Mouse (Mus musculus) kidney, postnatal 10 days (tissue): ENCODE data around the gene Cdca8.
"Not testable (repeated sequence)": the region's sequence is repeated elsewhere in the genome, so short reads cannot be mapped to it uniquely, and the experiment has no call there.

Experiments used
- DNase-seq: peaks from one replicate; pipeline ENCODE4 v3.0.0; 2021; ENCODE audit warnings: mixed read lengths

Cdca8 gene

GRCm38 (mm10) chr4:124939211-124939610 lies at the start of gene Cdca8:
Gene Cdca8, minus strand, starts transcription at chr4:124939311.
- DNase-seq = not testable (repeated sequence)

DNA sequence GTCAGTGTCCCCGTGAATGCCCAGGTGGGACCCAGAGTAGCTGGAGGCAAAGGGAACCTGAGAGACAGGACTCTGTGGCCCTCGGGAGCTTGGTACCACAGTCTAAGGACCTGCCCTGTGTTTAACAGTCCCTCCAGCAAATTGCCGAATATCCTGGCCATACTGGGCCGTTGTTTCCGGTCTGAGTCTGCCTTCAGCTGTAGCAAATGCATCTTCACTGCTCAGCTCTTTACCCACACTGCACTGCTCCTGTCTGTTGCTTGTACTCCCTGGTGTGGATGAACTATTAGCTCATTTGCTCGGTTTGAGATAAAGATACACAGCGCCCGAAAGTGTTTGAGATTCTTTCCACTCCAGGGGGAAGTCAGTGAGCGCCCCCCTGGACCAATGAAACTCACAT lies 49.3 kb upstream of the Cdca8 start:
- DNase-seq = no peak

- no peak for DNase-seq
Observed at GRCm38 (mm10) chr4:124987711-124988097, 48.6 kb upstream of the Cdca8 start.

DNA sequence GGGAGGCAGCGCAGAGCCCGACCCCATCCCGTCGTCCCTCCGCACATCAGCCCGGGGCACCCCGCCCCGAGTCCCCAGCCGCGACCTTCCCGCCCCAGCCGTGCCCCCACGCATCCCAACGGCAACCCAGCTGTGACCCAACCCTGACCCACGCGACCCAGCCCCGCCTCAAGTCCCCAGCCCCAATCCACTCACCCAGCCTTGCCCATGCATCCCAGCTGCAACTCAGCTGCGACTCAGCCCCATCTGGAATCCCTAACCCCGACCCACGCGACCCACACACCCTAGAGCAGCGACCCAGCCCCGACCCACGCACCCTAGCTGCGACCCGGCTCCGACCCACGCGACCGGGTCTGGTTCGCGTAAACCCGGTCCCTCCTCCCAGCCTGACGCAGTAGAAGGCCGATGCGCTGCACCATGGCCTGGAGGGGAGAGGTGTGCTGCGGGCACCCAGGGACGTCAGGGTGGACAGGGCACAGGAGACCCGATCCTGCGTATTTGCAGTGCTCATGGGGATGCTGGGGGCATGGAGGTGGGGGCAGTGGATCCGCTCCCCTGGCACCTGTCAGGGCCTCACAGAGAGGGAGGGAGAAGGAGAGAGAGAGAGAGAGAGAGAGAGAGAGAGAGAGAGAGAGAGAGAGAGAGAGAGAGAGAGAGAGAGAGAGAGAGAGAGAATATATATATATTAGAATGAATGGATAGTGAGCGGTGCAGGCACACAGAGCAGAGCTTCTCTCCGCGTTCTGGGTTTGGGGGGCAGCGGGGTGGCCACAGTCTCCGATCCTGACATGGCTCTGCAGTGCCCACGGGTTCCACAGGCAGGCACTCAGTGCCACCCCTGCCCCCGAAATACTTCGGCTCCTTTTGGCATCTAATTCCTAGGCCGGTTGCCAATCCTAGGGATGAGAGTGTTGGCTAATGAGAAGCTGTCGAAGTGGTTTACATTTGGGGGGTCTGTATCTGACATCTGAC lies 47.9 kb upstream of the Cdca8 start:
- no peak for DNase-seq

- peak; percentile 60 for DNase-seq
Observed at GRCm38 (mm10) chr4:124985671-124986602, 46.8 kb upstream of the Cdca8 start, which contains the start of gene Rspo1. Gene Rspo1, plus strand, starts transcription at chr4:124986430.

- DNase-seq = no peak
Observed at GRCm38 (mm10) chr4:124984871-124985670, 46.0 kb upstream of the Cdca8 start.

- no peak for DNase-seq
Observed at GRCm38 (mm10) chr4:124983893-124984526, 44.9 kb upstream of the Cdca8 start.

GRCm38 (mm10) chr4:124978201-124978600 lies 39.1 kb upstream of the Cdca8 start:
- peak; percentile 66 for DNase-seq

- no peak for DNase-seq
Observed at GRCm38 (mm10) chr4:124973296-124973695, 34.2 kb upstream of the Cdca8 start.

GRCm38 (mm10) chr4:124972316-124972715 lies 33.2 kb upstream of the Cdca8 start:
- DNase-seq = no peak

- no peak for DNase-seq
Observed at GRCm38 (mm10) chr4:124971094-124971493, 32.0 kb upstream of the Cdca8 start.

GRCm38 (mm10) chr4:124970677-124971076 lies 31.6 kb upstream of the Cdca8 start:
- no peak for DNase-seq

DNA sequence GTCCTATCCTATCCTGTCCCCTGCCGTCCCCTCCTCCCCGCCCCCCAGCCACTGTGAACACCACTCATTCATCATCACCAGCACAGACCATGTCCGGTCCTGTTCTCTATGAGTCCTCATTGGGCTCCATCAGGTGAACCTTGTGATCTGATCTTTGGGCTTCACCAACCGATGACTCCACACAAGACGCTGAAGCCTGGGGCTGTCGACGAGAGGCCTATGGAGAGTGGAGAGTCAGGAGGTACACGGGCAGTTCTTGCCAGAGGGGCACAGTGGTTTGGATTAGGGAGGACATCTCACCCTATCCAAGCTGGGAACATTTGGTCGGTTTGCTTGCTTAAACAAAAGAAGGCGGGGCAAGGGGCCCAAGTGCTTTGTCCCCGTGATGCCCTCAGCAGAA lies 31.1 kb upstream of the Cdca8 start:
- no peak for DNase-seq

DNA sequence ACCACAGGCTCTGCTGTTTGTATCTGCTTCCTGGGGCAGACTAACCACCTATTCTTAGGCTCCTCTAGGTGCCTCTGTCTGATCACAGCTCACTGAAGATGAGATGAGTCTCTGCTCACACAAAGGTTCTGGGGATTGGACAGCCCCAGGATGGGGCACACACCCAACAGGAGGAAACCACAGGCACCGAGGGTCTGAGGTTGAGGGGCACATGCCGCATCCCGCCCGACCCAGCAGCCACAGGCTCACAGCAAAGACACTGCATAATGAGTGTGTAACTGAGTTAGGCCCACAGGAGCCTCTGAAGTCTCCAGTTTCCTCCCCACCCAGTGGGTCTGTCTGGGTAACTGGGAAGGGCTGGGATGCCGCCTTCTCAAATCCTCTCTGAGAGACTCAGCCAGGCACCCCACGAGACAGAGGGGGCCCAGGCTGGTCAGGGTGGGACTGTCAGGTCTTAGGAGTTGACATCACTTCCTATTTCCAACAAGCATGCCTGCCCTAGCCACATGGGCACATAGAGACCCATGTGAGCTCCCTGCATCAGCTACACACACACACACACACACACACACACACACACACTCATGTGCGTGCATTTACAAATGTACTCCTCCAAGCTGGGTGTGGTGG lies 30.2 kb upstream of the Cdca8 start:
- no peak for DNase-seq

DNA sequence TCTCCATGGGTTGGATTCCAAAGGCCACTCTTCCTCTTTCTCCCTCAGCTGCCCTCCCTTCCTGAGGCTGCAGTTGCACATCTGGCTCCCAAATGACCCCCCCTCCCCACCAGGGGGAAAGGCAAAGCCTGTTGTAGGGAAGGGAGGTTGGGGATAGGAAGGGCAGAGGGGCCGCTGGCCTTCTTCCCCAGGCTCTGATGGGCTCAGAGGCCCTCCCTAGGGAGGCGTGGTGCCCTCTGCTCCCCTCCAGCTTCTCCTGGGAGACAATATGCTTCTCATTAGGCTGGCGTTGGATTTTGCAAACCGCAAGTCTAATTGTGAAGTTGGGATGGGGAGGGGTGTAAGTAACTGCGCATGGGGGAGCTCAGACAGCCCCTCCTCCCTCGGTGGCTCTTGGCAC lies 29.6 kb upstream of the Cdca8 start:
- DNase-seq = no peak

GRCm38 (mm10) chr4:124964912-124965599 lies 25.9 kb upstream of the Cdca8 start:
- DNase-seq = no peak

DNA sequence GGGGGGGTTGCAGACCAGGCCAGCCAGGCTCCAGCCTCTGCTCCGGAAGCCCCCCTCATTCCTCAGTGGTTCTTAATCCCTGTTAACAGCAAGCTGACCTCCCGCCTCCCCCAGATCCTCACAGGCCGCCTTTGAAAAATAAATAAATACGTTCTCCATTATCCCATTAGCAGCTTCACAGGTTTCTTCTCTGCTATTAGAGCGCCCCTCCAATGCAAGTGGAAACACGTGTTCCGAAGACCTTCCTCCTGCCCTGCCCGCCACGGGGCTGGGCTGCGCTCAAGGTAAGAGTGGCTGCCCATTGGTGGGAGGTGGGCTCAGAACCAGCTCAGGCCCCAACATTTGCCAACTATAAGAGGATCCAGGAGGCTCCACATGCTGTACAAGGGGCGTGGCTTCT lies 23.5 kb upstream of the Cdca8 start:
- no peak for DNase-seq

- no peak for DNase-seq
Observed at GRCm38 (mm10) chr4:124960940-124961339, 21.8 kb upstream of the Cdca8 start.

DNA sequence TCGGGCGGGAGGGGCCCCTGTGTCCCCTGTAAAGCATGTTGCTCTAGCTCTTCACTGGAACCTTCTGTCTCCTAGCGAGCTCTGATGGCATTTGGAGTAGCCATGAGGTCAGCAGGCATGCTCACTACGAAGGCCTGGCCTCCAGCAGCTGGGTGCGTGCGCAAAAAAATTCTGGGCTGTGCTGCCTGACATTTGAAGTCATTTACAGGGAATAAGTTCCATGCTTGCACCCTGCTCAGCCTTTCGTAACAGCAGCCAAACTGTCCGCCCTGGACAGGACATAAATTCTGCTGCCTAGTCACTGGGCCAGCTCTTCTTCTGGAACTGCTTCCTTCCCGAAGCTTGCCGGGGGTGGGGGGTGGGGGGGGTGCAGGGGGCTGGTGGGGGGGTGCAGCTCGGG lies 20.0 kb upstream of the Cdca8 start:
- DNase-seq = peak; percentile 81

- no peak for DNase-seq
Observed at GRCm38 (mm10) chr4:124957284-124957683, 18.2 kb upstream of the Cdca8 start.

GRCm38 (mm10) chr4:124953546-124953945 lies 14.4 kb upstream of the Cdca8 start:
- DNase-seq = no peak
